Mouse (Mus musculus): ENCODE measurements around the gene Vrk1. TPM values are rescaled to one million over a fixed set of nuclear protein-coding genes. Genes with fewer than 3 reads are reported as not detected.
A peak's percentile ranks its signal among the peaks of the same experiment; 100 is the strongest.

Vrk1 gene
- polyA plus RNA-seq, 1 experiment from 2014 or later = 68.3 TPM

GRCm38 (mm10) chr12:106082958-106083381 is 72.9 kb downstream of the Vrk1 start:
- H3K36me3 ChIP-seq (ENCODE audit: control insufficient read depth, insufficient read depth) = no peaks in the 10 kb centered on the region
- no peaks in the 10 kb centered on the region for H3K27me3 ChIP-seq (replicated peaks; ENCODE audit: control insufficient read depth, insufficient read depth, low read length)
- H3K9me3 ChIP-seq (ENCODE audit: control insufficient read depth, low read length) = no peaks in the 10 kb centered on the region
- H3K4me1 ChIP-seq (replicated peaks; ENCODE audit: control insufficient read depth, insufficient read depth, low read length) = peaks cover 32% of the 10 kb centered on the region
- peak overlapping the region; percentile 85 for H3K27ac ChIP-seq (ENCODE audit: low read length)
- H3K4me3 ChIP-seq (replicated peaks; ENCODE audit: low read length) = no peak overlapping the region
- H3K9ac ChIP-seq (replicated peaks; ENCODE audit: low read depth, low read length) = peak overlapping the region; percentile 27; the same call in 1 of the 2 replicates
- ATAC-seq = 0 out of 2 replicates have a peak, but pooled peaks have one; percentile 16
- H3K4me2 ChIP-seq (ENCODE audit: low read length) = 0 out of 2 replicates have a peak overlapping the region, but pooled peaks have one; percentile 55
- 41% methylated on average over 11 of the region's 11 CpGs for WGBS

GRCm38 (mm10) chr12:106084126-106084525 is 74.1 kb downstream of the Vrk1 start:
- no peak for ATAC-seq
- 85% methylated on average over 12 of the region's 12 CpGs for WGBS

GRCm38 (mm10) chr12:106094827-106095226 is 84.8 kb downstream of the Vrk1 start:
- Histone ChIP-seq H3K27me3 (replicated peaks; ENCODE audit: control insufficient read depth, insufficient read depth, low read length) (no peaks in the 10 kb centered on the region), H3K4me1 (replicated peaks; ENCODE audit: control insufficient read depth, insufficient read depth, low read length) (0 out of 2 replicates have a peak, but pooled peaks cover 3% of the 10 kb centered on the region), H3K27ac (ENCODE audit: low read length) (no peak overlapping the region), H3K36me3 (ENCODE audit: control insufficient read depth, insufficient read depth) (no peaks in the 10 kb centered on the region), H3K4me2 (ENCODE audit: low read length) (no peak overlapping the region), H3K9ac (replicated peaks; ENCODE audit: low read depth, low read length) (no peak overlapping the region), H3K4me3 (replicated peaks; ENCODE audit: low read length) (no peak overlapping the region), H3K9me3 (ENCODE audit: control insufficient read depth, low read length) (no peaks in the 10 kb centered on the region)
- ATAC-seq = no peak
- 95% methylated on average over 9 of the region's 9 CpGs for WGBS

More at GRCm38 (mm10) chr12:106084126-106084525, 74.1 kb downstream of the Vrk1 start:
- Histone ChIP-seq H3K27me3 (replicated peaks; ENCODE audit: control insufficient read depth, insufficient read depth, low read length) (no peaks in the 10 kb centered on the region), H3K4me2 (ENCODE audit: low read length) (no peak overlapping the region), H3K4me1 (replicated peaks; ENCODE audit: control insufficient read depth, insufficient read depth, low read length) (peaks cover 32% of the 10 kb centered on the region), H3K4me3 (replicated peaks; ENCODE audit: low read length) (no peak overlapping the region), H3K36me3 (ENCODE audit: control insufficient read depth, insufficient read depth) (no peaks in the 10 kb centered on the region), H3K9me3 (ENCODE audit: control insufficient read depth, low read length) (no peaks in the 10 kb centered on the region), H3K27ac (ENCODE audit: low read length) (no peak overlapping the region; the same call in 1 of the 2 replicates), H3K9ac (replicated peaks; ENCODE audit: low read depth, low read length) (no peak overlapping the region)

GRCm38 (mm10) chr12:106102003-106102402 is 92.0 kb downstream of the Vrk1 start:
- H3K4me2 ChIP-seq (ENCODE audit: low read length) = no peak overlapping the region
- H3K27ac ChIP-seq (ENCODE audit: low read length) = no peak overlapping the region
- H3K27me3 ChIP-seq (replicated peaks; ENCODE audit: control insufficient read depth, insufficient read depth, low read length) = no peaks in the 10 kb centered on the region
- H3K4me1 ChIP-seq (replicated peaks; ENCODE audit: control insufficient read depth, insufficient read depth, low read length) = peaks cover 21% of the 10 kb centered on the region
- no peaks in the 10 kb centered on the region for H3K36me3 ChIP-seq (ENCODE audit: control insufficient read depth, insufficient read depth)
- H3K9ac ChIP-seq (replicated peaks; ENCODE audit: low read depth, low read length) = no peak overlapping the region
- WGBS = 98% methylated on average over 6 of the region's 6 CpGs
- no peaks in the 10 kb centered on the region for H3K9me3 ChIP-seq (ENCODE audit: control insufficient read depth, low read length)
- ATAC-seq = no peak
- H3K4me3 ChIP-seq (replicated peaks; ENCODE audit: low read length) = no peak overlapping the region

GRCm38 (mm10) chr12:106102726-106103643 is 93.0 kb downstream of the Vrk1 start:
- peak overlapping the region; percentile 41 for H3K27ac ChIP-seq (ENCODE audit: low read length)

GRCm38 (mm10) chr12:106107272-106107671 is 97.2 kb downstream of the Vrk1 start:
- H3K4me2 ChIP-seq (ENCODE audit: low read length) = 0 out of 2 replicates have a peak overlapping the region, but pooled peaks have one; percentile 23
- peak overlapping the region; percentile 80 for H3K27ac ChIP-seq (ENCODE audit: low read length)
- H3K9me3 ChIP-seq (ENCODE audit: control insufficient read depth, low read length) = no peaks in the 10 kb centered on the region
- peak; percentile 81 for ATAC-seq
- H3K36me3 ChIP-seq (ENCODE audit: control insufficient read depth, insufficient read depth) = no peaks in the 10 kb centered on the region
- WGBS = 34% methylated on average over 14 of the region's 14 CpGs
- no peak overlapping the region for H3K9ac ChIP-seq (replicated peaks; ENCODE audit: low read depth, low read length)
- no peaks in the 10 kb centered on the region for H3K27me3 ChIP-seq (replicated peaks; ENCODE audit: control insufficient read depth, insufficient read depth, low read length)
- no peak overlapping the region for H3K4me3 ChIP-seq (replicated peaks; ENCODE audit: low read length)
- H3K4me1 ChIP-seq (replicated peaks; ENCODE audit: control insufficient read depth, insufficient read depth, low read length) = peaks cover 31% of the 10 kb centered on the region

More at GRCm38 (mm10) chr12:106102726-106103643, 93.0 kb downstream of the Vrk1 start:
- H3K4me2 ChIP-seq (ENCODE audit: low read length) = no peak overlapping the region
- no peaks in the 10 kb centered on the region for H3K27me3 ChIP-seq (replicated peaks; ENCODE audit: control insufficient read depth, insufficient read depth, low read length)
- no peaks in the 10 kb centered on the region for H3K36me3 ChIP-seq (ENCODE audit: control insufficient read depth, insufficient read depth)
- H3K4me1 ChIP-seq (replicated peaks; ENCODE audit: control insufficient read depth, insufficient read depth, low read length) = peaks cover 25% of the 10 kb centered on the region
- H3K4me3 ChIP-seq (replicated peaks; ENCODE audit: low read length) = no peak overlapping the region
- ATAC-seq = peak; percentile 67
- H3K9me3 ChIP-seq (ENCODE audit: control insufficient read depth, low read length) = no peaks in the 10 kb centered on the region
- WGBS = 37% methylated on average over 16 of the region's 16 CpGs
- no peak overlapping the region for H3K9ac ChIP-seq (replicated peaks; ENCODE audit: low read depth, low read length)

- 39% methylated on average over 6 of the region's 6 CpGs for WGBS
- H3K9me3 ChIP-seq (ENCODE audit: control insufficient read depth, low read length) = no peaks in the 10 kb centered on the region
- H3K4me2 ChIP-seq (ENCODE audit: low read length) = no peak overlapping the region
- no peaks in the 10 kb centered on the region for H3K27me3 ChIP-seq (replicated peaks; ENCODE audit: control insufficient read depth, insufficient read depth, low read length)
- no peak overlapping the region for H3K4me3 ChIP-seq (replicated peaks; ENCODE audit: low read length)
- peak; percentile 72; the same call in 1 of the 2 replicates for ATAC-seq
- no peaks in the 10 kb centered on the region for H3K36me3 ChIP-seq (ENCODE audit: control insufficient read depth, insufficient read depth)
- H3K27ac ChIP-seq (ENCODE audit: low read length) = peak overlapping the region; percentile 43
- H3K9ac ChIP-seq (replicated peaks; ENCODE audit: low read depth, low read length) = no peak overlapping the region
- H3K4me1 ChIP-seq (replicated peaks; ENCODE audit: control insufficient read depth, insufficient read depth, low read length) = peaks cover 26% of the 10 kb centered on the region
These were observed 105.3 kb downstream of the Vrk1 start for GRCm38 (mm10) chr12:106115070-106115891.

- no peaks in the 10 kb centered on the region for H3K36me3 ChIP-seq (ENCODE audit: control insufficient read depth, insufficient read depth)
- H3K9me3 ChIP-seq (ENCODE audit: control insufficient read depth, low read length) = no peaks in the 10 kb centered on the region
- H3K4me3 ChIP-seq (replicated peaks; ENCODE audit: low read length) = no peak overlapping the region
- no peaks in the 10 kb centered on the region for H3K27me3 ChIP-seq (replicated peaks; ENCODE audit: control insufficient read depth, insufficient read depth, low read length)
- 26% methylated on average over 5 of the region's 5 CpGs for WGBS
- no peak overlapping the region for H3K4me2 ChIP-seq (ENCODE audit: low read length)
- H3K4me1 ChIP-seq (replicated peaks; ENCODE audit: control insufficient read depth, insufficient read depth, low read length) = peaks cover 26% of the 10 kb centered on the region
- peak overlapping the region; percentile 22 for H3K27ac ChIP-seq (ENCODE audit: low read length)
- ATAC-seq = peak; percentile 76
- H3K9ac ChIP-seq (replicated peaks; ENCODE audit: low read depth, low read length) = no peak overlapping the region
These were observed 105.8 kb downstream of the Vrk1 start for GRCm38 (mm10) chr12:106115892-106116206.

GRCm38 (mm10) chr12:106123276-106123675 is 113.2 kb downstream of the Vrk1 start:
- no peak overlapping the region for H3K4me3 ChIP-seq (replicated peaks; ENCODE audit: low read length)
- H3K36me3 ChIP-seq (ENCODE audit: control insufficient read depth, insufficient read depth) = no peaks in the 10 kb centered on the region
- peaks cover 19% of the 10 kb centered on the region for H3K4me1 ChIP-seq (replicated peaks; ENCODE audit: control insufficient read depth, insufficient read depth, low read length)
- peak overlapping the region; percentile 12; the same call in 1 of the 2 replicates for H3K4me2 ChIP-seq (ENCODE audit: low read length)
- H3K27me3 ChIP-seq (replicated peaks; ENCODE audit: control insufficient read depth, insufficient read depth, low read length) = no peaks in the 10 kb centered on the region
- 26% methylated on average over 14 of the region's 14 CpGs for WGBS
- H3K9me3 ChIP-seq (ENCODE audit: control insufficient read depth, low read length) = no peaks in the 10 kb centered on the region
- peak overlapping the region; percentile 49; the same call in 1 of the 2 replicates for H3K27ac ChIP-seq (ENCODE audit: low read length)
- peak; percentile 20; the same call in 1 of the 2 replicates for ATAC-seq
- no peak overlapping the region for H3K9ac ChIP-seq (replicated peaks; ENCODE audit: low read depth, low read length)
